Mouse (Mus musculus) kidney, postnatal 0 days (tissue): ENCODE measurements around the gene A930004D18Rik. TPM values are rescaled to one million over a fixed set of nuclear protein-coding genes. Genes with fewer than 3 reads are reported as not detected.

ENCODE experiments used
- ATAC-seq: fragments of 200-750 bp; cut with Nextera tagmentation; replicated peaks from 2 replicates; pipeline ENCODE4 v1.8.0; 2017; ENCODE audit warnings: low read depth, moderate number of reproducible peaks, moderate TSS enrichment, moderate library complexity; ENCODE audit not compliant: low FRiP score
- DNase-seq: peaks from one replicate; pipeline ENCODE4 v3.0.0-alpha.2; 2016; ENCODE audit warnings: low spot score
- H3K27ac ChIP-seq: fragments of 300-500 bp; sonication (generic); 2 replicates; pipeline ENCODE4 v1.5.1; 2014; ENCODE audit warnings: mild to moderate bottlenecking
- H3K27me3 ChIP-seq: fragments of 300-500 bp; sonication (generic); 2 replicates; pipeline ENCODE4 v1.6.1; 2014; ENCODE audit warnings: low read length, mixed read lengths; ENCODE audit not compliant: insufficient read depth
- H3K36me3 ChIP-seq: fragments of 300-500 bp; sonication (generic); 2 replicates; pipeline ENCODE4 v1.6.1; 2014; ENCODE audit warnings: low read length, mixed read lengths; ENCODE audit not compliant: insufficient read depth
- H3K4me1 ChIP-seq: fragments of 300-500 bp; sonication (generic); replicated peaks from 2 replicates; pipeline ENCODE4 v1.6.1; 2014; ENCODE audit warnings: antibody characterized with exemption, low read length, mixed read lengths; ENCODE audit not compliant: insufficient read depth
- H3K4me2 ChIP-seq: fragments of 300-500 bp; sonication (generic); 2 replicates; pipeline ENCODE4 v1.6.1; 2014; ENCODE audit warnings: mild to moderate bottlenecking, low read length, moderate library complexity, mixed read lengths
- H3K4me3 ChIP-seq: fragments of 300-500 bp; sonication (generic); replicated peaks from 2 replicates; pipeline ENCODE4 v1.5.1; 2014; ENCODE audit warnings: low read depth, low read length
- H3K9ac ChIP-seq: fragments of 300-500 bp; sonication (generic); 2 replicates; pipeline ENCODE4 v1.6.1; 2014; ENCODE audit warnings: low read depth, low read length
- H3K9me3 ChIP-seq: fragments of 300-500 bp; sonication (generic); replicated peaks from 2 replicates; pipeline ENCODE4 v1.6.1; 2016; ENCODE audit warnings: low read length, inconsistent platforms, mixed read lengths
- CTCF ChIP-seq: IDR thresholded peaks from 2 replicates; pipeline ENCODE4 v1.5.1; 2016; ENCODE audit warnings: antibody characterized with exemption, low read depth, mild to moderate bottlenecking, moderate library complexity
- WGBS: fragments of 180-500 bp; shearing (Covaris S2); extraction: QIAGEN DNeasy Blood & Tissue Kit; methylation state at CpG from one replicate; pipeline ENCODE4 v1.1.7; 2014; 5-methylcytosine and 5-hydroxymethylcytosine counted together
- polyA plus RNA-seq: library from polyadenylated mRNA; unstranded; fragments of >200 nt; fragmentation: Nextera tagmentation; extraction: Ambion mirVana; gene quantifications from 2 replicates; pipeline ENCODE4 v1.2.1, GENCODE M21; 2015

Gene A930004D18Rik
- polyA plus RNA-seq, 1 experiment from 2014 or later: 14.9 TPM

DNA sequence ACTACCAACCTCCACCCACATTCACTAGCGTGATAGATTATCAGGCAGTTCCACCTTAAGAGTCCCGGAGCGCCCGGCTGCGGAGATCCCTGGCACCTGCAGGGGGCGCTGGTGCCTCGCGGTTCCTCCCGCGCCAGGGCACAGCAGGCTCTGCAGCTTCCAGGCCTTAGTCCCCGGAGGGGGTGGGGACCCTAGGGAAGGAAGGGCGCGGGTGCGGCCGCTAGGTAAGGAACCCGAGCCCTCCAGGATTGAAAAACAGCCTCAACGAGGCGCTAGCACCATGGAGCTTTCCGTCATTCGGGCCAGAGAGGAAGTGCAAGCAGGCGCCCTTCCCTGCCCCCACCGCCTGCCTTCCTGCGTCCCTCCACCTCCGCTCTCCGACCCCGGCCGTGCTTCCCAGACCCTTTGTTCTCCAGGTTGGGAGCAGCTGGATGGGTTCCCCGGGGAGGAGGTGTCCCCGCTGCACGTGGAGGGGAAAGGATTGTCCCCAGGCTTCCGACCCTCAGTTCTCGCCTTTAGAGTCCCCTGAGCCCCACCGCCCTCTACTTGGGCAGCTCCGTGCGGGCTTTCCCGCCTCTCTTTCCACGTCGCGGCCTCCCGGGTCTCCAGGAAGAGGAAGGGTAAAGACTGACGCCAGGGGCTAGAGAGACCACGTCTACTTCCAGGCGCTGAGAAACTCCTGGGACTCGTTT lies 9.9 kb downstream of the A930004D18Rik start:
- H3K36me3 ChIP-seq: no peaks in the 10 kb centered on the region
- peak overlapping the region; percentile 84 for H3K9ac ChIP-seq
- no peaks in the 10 kb centered on the region for H3K9me3 ChIP-seq
- peaks cover 15% of the 10 kb centered on the region for H3K4me1 ChIP-seq
- DNase-seq (peak; percentile 98), ATAC-seq (peak; percentile 92)
- H3K4me3 ChIP-seq: peak overlapping the region; percentile 66
- peak overlapping the region; percentile 99 for H3K4me2 ChIP-seq
- peak overlapping the region; percentile 99 for H3K27ac ChIP-seq
- peak; percentile 99 for TF ChIP-seq CTCF
- H3K27me3 ChIP-seq: no peaks in the 10 kb centered on the region
- WGBS: under 1% methylated on average over 41 of the region's 44 CpGs

DNA sequence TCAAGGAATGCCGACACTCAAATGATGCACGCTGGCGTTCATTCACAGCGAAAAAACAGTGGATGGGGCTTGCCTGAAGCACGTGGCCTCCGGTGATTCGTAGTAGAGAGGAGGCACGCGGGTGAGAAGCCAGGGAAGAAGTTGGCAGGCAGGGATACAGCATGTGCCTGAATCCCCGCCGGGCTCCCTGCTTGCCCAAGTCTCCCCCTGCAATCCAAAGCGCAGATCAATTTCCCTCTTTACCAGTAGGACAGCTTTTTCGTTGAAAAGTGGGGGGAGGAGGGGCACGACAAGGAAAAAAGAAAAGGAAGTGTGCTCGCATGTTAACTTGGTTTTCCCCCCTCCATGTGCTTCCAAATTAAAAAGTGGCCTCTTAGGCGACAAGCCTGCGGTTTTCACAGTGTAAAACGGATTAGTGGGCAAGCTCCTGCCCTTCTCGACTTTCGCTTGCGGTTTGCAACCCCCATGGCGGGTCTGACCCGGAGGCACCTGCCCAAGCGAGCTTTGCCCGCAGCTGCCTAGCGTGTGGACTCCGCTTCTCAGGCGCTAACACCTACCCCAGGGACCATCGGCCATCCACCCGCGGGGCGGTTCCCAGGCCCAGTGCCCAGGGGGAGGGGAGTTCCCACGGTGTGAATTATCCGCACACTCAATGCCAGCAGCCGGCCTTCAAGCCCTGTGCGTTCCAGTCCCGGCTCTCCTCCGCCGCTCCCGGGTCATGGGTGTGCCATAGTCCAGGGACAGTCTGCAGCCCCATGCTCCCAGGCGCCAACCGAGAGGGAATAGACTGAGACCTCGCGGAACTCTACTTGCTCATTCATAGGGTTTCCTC lies 11.2 kb downstream of the A930004D18Rik start:
- H3K27me3 ChIP-seq: no peaks in the 10 kb centered on the region
- H3K4me1 ChIP-seq: peaks cover 7% of the 10 kb centered on the region; the same call in 1 of the 2 replicates
- H3K36me3 ChIP-seq: no peaks in the 10 kb centered on the region
- H3K4me3 ChIP-seq: peak overlapping the region; percentile 66
- H3K27ac ChIP-seq: peak overlapping the region; percentile 47; the same call in 1 of the 2 replicates
- H3K9ac ChIP-seq: peak overlapping the region; percentile 84
- H3K4me2 ChIP-seq: peak overlapping the region; percentile 99
- TF ChIP-seq CTCF: no peak
- WGBS: under 1% methylated on average over 44 of the region's 44 CpGs
- DNase-seq (peak; percentile 68), ATAC-seq (peak; percentile 4)
- H3K9me3 ChIP-seq: no peaks in the 10 kb centered on the region

DNA sequence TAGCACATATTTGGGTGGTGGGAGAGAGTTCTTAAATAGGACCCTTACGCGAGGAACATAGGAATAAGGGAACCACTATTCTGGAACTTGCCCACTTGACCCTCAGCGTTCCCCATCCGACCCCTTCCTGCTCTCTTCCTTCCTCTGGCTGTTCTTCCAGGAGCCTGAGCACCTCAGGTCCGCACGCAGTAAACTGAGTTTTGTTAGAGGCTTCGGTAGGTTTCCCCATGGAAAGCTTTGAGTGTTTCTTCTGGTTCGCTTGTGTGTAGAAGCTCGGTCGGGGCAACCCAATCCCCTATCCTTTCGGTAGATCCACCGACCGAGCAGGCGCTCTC lies 11.8 kb downstream of the A930004D18Rik start:
- Histone ChIP-seq H3K4me3 (peak overlapping the region; percentile 66), H3K27me3 (no peaks in the 10 kb centered on the region), H3K9me3 (no peaks in the 10 kb centered on the region), H3K9ac (peak overlapping the region; percentile 84), H3K4me1 (0 out of 2 replicates have a peak, but pooled peaks cover 1% of the 10 kb centered on the region), H3K4me2 (peak overlapping the region; percentile 99), H3K27ac (peak overlapping the region; percentile 14; the same call in 1 of the 2 replicates), H3K36me3 (no peaks in the 10 kb centered on the region)
- ATAC-seq (no peak), DNase-seq (no peak)
- 4% methylated on average over 14 of the region's 14 CpGs for WGBS
- TF ChIP-seq CTCF: no peak

DNA sequence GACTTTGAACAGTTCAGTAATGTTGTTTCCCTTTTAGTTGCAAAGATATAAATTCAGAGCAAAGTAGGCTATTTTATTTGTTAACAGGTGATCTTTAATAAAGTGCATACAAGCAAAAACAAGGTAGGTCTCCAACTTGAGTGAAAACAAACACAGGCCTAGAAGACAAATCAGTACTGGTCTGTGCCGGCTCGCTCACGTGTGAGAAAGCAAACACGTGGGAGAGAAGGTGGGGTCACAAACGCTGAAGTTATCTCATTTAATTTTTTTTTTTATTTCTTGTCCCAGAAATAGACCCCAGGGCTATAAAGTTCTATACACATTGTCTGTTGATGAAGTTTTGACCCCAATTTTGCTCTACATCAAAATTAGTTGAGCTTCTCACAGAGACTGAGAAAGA lies 12.4 kb downstream of the A930004D18Rik start:
- ATAC-seq (no peak), DNase-seq (no peak)
- H3K27ac ChIP-seq: no peak overlapping the region
- no peak for TF ChIP-seq CTCF
- H3K9me3 ChIP-seq: no peaks in the 10 kb centered on the region
- H3K4me3 ChIP-seq: no peak overlapping the region
- H3K4me2 ChIP-seq: peak overlapping the region; percentile 99; the same call in 1 of the 2 replicates
- WGBS: 57% methylated on average over 5 of the region's 5 CpGs
- H3K4me1 ChIP-seq: no peaks in the 10 kb centered on the region
- H3K36me3 ChIP-seq: no peaks in the 10 kb centered on the region
- H3K27me3 ChIP-seq: no peaks in the 10 kb centered on the region
- H3K9ac ChIP-seq: no peak overlapping the region

DNA sequence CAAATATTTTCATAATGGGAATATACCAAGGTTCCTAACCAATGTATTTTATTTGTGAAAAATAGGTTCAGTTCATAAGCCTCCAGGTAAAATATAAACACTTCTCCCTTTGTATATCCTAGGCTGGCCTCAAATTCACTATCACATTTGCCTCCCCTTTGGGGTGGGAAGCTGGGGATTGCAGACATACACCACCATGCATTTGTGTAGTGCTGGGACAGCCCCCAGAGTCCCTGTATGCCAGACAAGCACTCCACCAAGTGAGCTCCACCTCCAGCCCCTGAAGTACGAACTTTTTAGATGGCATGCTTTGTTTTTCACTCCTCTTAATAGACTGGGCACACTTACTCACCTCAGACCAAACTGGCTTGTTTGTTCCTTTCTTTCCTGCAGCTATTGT lies 14.7 kb downstream of the A930004D18Rik start:
- Histone ChIP-seq H3K27me3 (no peaks in the 10 kb centered on the region), H3K27ac (no peak overlapping the region), H3K4me2 (no peak overlapping the region), H3K4me1 (no peaks in the 10 kb centered on the region), H3K36me3 (no peaks in the 10 kb centered on the region), H3K9me3 (no peaks in the 10 kb centered on the region), H3K4me3 (no peak overlapping the region), H3K9ac (no peak overlapping the region)
- ATAC-seq (no peak), DNase-seq (no peak)
- 55% methylated on average over 1 of the region's 1 CpGs for WGBS
- TF ChIP-seq CTCF: no peak

DNA sequence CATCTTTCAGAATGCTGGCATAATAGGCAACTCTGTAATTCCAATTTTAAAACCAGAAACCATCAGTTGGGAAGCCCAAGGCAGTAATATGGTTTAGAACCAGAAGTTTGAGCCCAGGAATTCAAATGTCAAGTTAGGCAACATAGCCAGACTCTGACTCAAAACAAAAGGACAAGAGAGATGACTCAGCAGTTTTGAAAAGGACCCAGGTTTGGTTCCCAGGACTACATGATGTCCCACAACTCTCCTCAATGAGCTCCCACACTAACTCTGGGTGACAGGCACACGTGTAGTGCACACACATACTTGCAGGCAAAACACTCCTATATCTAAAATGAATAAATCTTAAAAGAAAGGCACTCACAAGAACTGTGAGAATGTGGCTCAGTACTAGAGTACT lies 18.4 kb downstream of the A930004D18Rik start:
- no peak for TF ChIP-seq CTCF
- Histone ChIP-seq H3K27me3 (no peaks in the 10 kb centered on the region), H3K9me3 (no peaks in the 10 kb centered on the region), H3K4me3 (no peak overlapping the region), H3K4me2 (no peak overlapping the region), H3K27ac (no peak overlapping the region), H3K4me1 (no peaks in the 10 kb centered on the region), H3K9ac (no peak overlapping the region), H3K36me3 (no peaks in the 10 kb centered on the region)
- no peak for DNase-seq
- no peak for ATAC-seq
- 77% methylated on average over 1 of the region's 1 CpGs for WGBS
